Mouse (Mus musculus) B cell, adult 67 days (primary cell): Measurements from ENCODE around the gene Fam240a. TPM values are rescaled to one million over a fixed set of nuclear protein-coding genes. Genes with fewer than 3 reads are reported as not detected.

Source experiments
- total RNA-seq, 2 experiments: library from RNA; stranded (reverse); gene quantifications; 4 replicates each; pipeline ENCODE4 v1.2.4; 2023

The Fam240a gene
- not detected for total RNA-seq

DNA sequence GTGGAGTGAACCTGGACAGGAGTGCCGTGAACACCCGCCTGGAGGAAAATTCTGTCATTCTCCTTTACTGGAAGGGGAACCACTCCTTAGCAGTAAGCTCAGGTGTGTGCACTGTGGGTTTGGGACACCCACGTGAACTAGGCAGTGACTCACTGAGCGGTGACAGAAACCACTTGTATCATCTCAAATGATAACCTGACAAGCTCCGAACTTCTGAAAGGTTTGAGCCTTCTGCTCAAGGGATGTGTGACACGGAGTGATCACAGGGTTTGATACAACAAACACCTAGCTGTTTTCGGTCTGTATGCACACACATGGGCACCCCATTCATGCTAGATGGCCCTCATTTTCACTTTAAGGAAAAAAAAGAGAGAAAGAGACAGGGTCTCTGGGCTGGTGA lies at the start of gene Fam240a:
Fam240a (minus strand) TSS at position 76 of the 400 bp plus-strand sequence.

GRCm38 (mm10) chr9:110951397-110951796 lies 34.7 kb upstream of the Fam240a start, which contains the start of gene Lrrc2:
Lrrc2 (plus strand) TSS chr9:110951545.

GRCm38 (mm10) chr9:110945926-110946325 lies 29.3 kb upstream of the Fam240a start, which contains the start of gene Tdgf1:
Tdgf1 (minus strand) TSS chr9:110946158.

GRCm38 (mm10) chr9:110879998-110880561 lies 36.6 kb downstream of the Fam240a start, which contains the start of gene Tmie:
Tmie (minus strand) TSS chr9:110880113.

GRCm38 (mm10) chr9:110879191-110879920 lies 37.3 kb downstream of the Fam240a start, which contains the start of gene Als2cl:
Als2cl (plus strand) TSS chr9:110879870.

Other genes with a start within 250 kb of the Fam240a start
- under 1 TPM in 1 of 2 experiments, not detected in 1; 0.83 TPM for gene Myl3, start 175.0 kb downstream of the Fam240a start, total RNA-seq
- gene Pth1r, start 169.7 kb downstream of the Fam240a start, total RNA-seq: not detected
- gene Prss42, start 118.7 kb downstream of the Fam240a start, total RNA-seq: not detected
- not detected for gene Prss44, start 102.9 kb downstream of the Fam240a start, total RNA-seq
- not detected for gene Prss43, start 90.2 kb downstream of the Fam240a start, total RNA-seq
- not detected for gene Prss45, start 82.3 kb downstream of the Fam240a start, total RNA-seq
- not detected for gene Prss46, start 72.4 kb downstream of the Fam240a start, total RNA-seq
- not detected for gene Prss50, start 58.9 kb downstream of the Fam240a start, total RNA-seq
- 1 to 10 TPM in 1 of 2 experiments, under 1 TPM in 1; 0.68 to 1.1 TPM for gene Als2cl, start 37.0 kb downstream of the Fam240a start, total RNA-seq
- not detected for gene Tmie, start 36.7 kb downstream of the Fam240a start, total RNA-seq
- gene Tdgf1, start 29.3 kb upstream of the Fam240a start, total RNA-seq: not detected
- gene Lrrc2, start 34.7 kb upstream of the Fam240a start, total RNA-seq: under 1 TPM in 1 of 2 experiments, not detected in 1; 0.38 TPM
- not detected for gene Rtp3, start 73.7 kb upstream of the Fam240a start, total RNA-seq
- 1 to 10 TPM; 2.3 to 4.3 TPM for gene Ltf, start 102.4 kb upstream of the Fam240a start, total RNA-seq
- gene Ccrl2, start 140.7 kb upstream of the Fam240a start, total RNA-seq: 1 to 10 TPM; 2.8 to 4.6 TPM
- gene Lrrfip2, start 200.7 kb upstream of the Fam240a start, total RNA-seq: 10 to 100 TPM; 27.3 to 33.9 TPM